Mouse (Mus musculus) gastrocnemius, postnatal 4 days (tissue): Measurements from ENCODE around the gene Reep1. TPM values are rescaled to one million over a fixed set of nuclear protein-coding genes. Genes with fewer than 3 reads are reported as not detected.

Experiments used
- DNase-seq, 2 experiments: peaks; one replicate each; pipeline ENCODE4 v3.0.0; 2021 to 2022; ENCODE audit warnings: low spot score in 2 of 2, mixed read lengths in 2 of 2
- long read RNA-seq, 2 experiments: library from polyadenylated mRNA; stranded (forward); transcript quantifications; one replicate each; pipeline ENCODE4 v2.0.0; 2021
- total RNA-seq, 2 experiments: library from RNA; stranded (reverse); gene quantifications; 2 replicates each; pipeline ENCODE4 v1.2.3; 2021

Gene Reep1
- total RNA-seq: 100 to 1,000 TPM in 1 of 2 experiments, 10 to 100 TPM in 1; 88.3 to 101 TPM
- long read RNA-seq, experiment 1, transcript Reep1-201 (7 exons, 3,924 nt): minor isoform, 30 of 177 reads
- long read RNA-seq, experiment 1, transcript Reep1-203 (9 exons, 3,339 nt): major isoform, 52 of 177 reads
- long read RNA-seq, experiment 1, partial matches to known transcripts: 13 of 177 reads
- long read RNA-seq, experiment 1, other reads (novel, unspliced or antisense): 82 of 177 reads
- long read RNA-seq, experiment 2, transcript Reep1-201 (7 exons, 3,924 nt): minor isoform, 44 of 231 reads
- long read RNA-seq, experiment 2, transcript Reep1-203 (9 exons, 3,339 nt): major isoform, 63 of 231 reads
- long read RNA-seq, experiment 2, partial matches to known transcripts: 20 of 231 reads
- long read RNA-seq, experiment 2, other reads (novel, unspliced or antisense): 104 of 231 reads

GRCm38 (mm10) chr6:71707511-71708501 lies at the start of gene Reep1:
Reep1 (plus strand) TSS chr6:71707561.
- DNase-seq: peak; percentile 44 to 58

- no peak for DNase-seq
Measured at GRCm38 (mm10) chr6:71658290-71658689, 49.1 kb upstream of the Reep1 start.

GRCm38 (mm10) chr6:71664511-71664910 lies 42.9 kb upstream of the Reep1 start:
- no peak for DNase-seq

GRCm38 (mm10) chr6:71673166-71673565 lies 34.2 kb upstream of the Reep1 start:
- DNase-seq: no peak

GRCm38 (mm10) chr6:71678891-71679290 lies 28.5 kb upstream of the Reep1 start:
- no peak for DNase-seq

GRCm38 (mm10) chr6:71695150-71695549 lies 12.2 kb upstream of the Reep1 start:
- DNase-seq: no peak

GRCm38 (mm10) chr6:71695599-71695998 lies 11.8 kb upstream of the Reep1 start:
- no peak for DNase-seq

GRCm38 (mm10) chr6:71706871-71707270 lies 490 bp upstream of the Reep1 start:
- no peak for DNase-seq

GRCm38 (mm10) chr6:71708528-71708927 lies 1.2 kb downstream of the Reep1 start:
- DNase-seq: no peak

GRCm38 (mm10) chr6:71710323-71710722 lies 3.0 kb downstream of the Reep1 start:
- no peak for DNase-seq

- no peak for DNase-seq
Measured at GRCm38 (mm10) chr6:71711201-71711600, 3.8 kb downstream of the Reep1 start.

GRCm38 (mm10) chr6:71713532-71713931 lies 6.2 kb downstream of the Reep1 start:
- no peak for DNase-seq

- no peak for DNase-seq
Measured at GRCm38 (mm10) chr6:71715006-71715405, 7.6 kb downstream of the Reep1 start.

- no peak for DNase-seq
Measured at GRCm38 (mm10) chr6:71716434-71716833, 9.1 kb downstream of the Reep1 start.

- no peak for DNase-seq
Measured at GRCm38 (mm10) chr6:71718322-71718721, 11.0 kb downstream of the Reep1 start.

GRCm38 (mm10) chr6:71719302-71719701 lies 11.9 kb downstream of the Reep1 start:
- DNase-seq: no peak

- no peak for DNase-seq
Measured at GRCm38 (mm10) chr6:71722988-71723387, 15.6 kb downstream of the Reep1 start.

GRCm38 (mm10) chr6:71723555-71723954 lies 16.2 kb downstream of the Reep1 start:
- DNase-seq: no peak

GRCm38 (mm10) chr6:71726710-71727109 lies 19.3 kb downstream of the Reep1 start:
- DNase-seq: no peak

- DNase-seq: no peak
Measured at GRCm38 (mm10) chr6:71728306-71728705, 20.9 kb downstream of the Reep1 start.

- DNase-seq: no peak
Measured at GRCm38 (mm10) chr6:71734910-71735599, 27.7 kb downstream of the Reep1 start.
